Mouse (Mus musculus) urinary bladder, adult 2 months (tissue): ENCODE measurements around the gene Smyd3. TPM values are rescaled to one million over a fixed set of nuclear protein-coding genes. Genes with fewer than 3 reads are reported as not detected.

Source experiments
- DNase-seq: peaks from one replicate; pipeline ENCODE4 v3.0.0; 2022; ENCODE audit warnings: low spot score
- polyA plus RNA-seq: library from polyadenylated mRNA; depleted of rRNA; stranded (reverse); fragments of >200 nt; gene quantifications from 2 replicates; pipeline ENCODE4 v1.2.3, GENCODE M21; 2012

Gene Smyd3
- polyA plus RNA-seq, 1 experiment = 7.9 TPM

DNA sequence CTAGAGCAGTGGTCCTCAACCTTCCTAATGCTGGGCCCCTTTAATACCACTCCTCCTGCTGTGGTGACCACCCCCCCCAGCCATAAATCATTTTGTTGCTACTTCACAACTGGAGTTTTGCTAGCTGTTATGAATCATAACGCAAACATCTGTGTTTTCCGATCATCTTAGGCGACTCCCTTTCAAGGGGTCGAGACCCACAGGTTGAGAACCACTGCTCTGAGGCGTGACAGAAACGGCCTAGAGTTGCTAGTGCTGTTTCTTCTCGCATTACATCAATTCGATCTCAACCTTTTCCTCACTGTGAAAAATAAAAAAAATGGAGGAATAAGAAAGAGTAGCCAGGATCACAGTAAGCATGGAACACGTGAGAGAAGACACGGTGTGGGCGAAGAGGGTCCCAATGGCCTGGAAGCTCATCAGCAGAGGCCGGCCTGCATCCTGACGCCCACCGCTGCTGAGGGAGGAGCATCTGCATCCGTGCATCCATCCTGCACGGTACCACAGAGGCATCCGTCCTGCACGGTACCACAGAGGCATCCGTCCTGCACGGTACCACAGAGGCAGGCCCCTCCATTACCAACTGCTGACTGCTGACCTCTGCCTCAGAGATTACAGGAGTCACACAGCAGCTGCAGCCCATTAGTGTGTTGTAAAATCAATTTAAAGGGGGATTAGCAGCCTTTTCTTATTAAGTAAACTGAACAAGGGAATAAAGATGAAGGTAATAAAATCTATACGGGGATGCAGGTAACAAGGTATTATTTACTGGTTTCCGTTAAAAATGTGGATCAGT, 56.6 kb downstream of the Smyd3 start:
- no peak for DNase-seq

DNA sequence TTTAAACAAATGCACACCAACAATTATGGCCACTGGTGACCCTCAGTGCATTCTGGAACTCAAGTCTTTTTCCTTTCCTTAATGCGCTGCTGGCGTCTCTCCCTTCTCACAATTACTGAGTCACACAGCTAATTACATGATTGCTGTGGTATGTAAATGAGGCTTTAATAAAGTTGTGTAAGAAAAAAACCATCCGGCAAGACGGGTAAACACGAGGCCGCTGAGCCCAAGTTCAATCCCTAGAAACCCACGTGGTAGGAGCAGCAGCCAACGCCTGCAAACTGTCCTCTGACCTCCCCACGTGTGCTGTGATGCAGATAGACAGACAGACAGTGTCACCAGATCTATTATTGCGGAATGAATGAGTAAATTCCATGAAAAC, 58.9 kb downstream of the Smyd3 start:
- DNase-seq = no peak

DNA sequence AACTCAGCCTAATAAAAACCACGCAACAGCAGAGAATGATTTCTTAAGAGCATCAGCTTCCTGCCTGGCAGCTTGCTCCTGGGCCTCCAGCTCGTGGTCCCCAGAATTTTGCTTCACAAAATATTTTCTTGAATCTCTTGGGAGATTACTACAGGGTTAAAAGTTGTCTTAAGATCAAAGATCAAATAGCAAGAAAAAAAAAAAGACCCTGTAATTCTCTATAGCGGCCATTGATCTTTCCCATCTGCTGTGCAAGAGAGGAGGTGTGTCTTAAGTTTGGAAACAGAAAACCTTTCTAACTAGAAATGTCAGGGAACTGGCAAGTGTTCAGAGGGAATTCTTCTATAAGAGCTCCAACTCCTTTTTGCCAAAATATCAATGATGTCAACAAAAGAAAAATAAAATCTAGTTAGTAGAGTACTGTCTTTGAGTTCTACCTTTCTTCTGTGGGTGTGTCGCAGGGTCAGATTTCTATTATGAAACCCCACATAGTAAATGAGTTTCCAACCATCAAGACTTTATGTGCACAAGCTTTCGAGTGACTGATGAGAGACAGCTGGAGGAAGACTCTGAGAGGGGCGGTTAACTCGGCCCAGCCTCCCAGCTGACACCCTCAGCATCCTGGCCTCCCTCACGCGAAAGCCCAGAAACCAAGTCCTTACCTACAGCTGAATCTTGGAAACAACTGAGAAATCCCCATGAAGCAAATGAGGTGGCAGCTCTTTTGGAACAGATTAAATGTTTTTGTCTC, 59.4 kb downstream of the Smyd3 start:
- DNase-seq = no peak

DNA sequence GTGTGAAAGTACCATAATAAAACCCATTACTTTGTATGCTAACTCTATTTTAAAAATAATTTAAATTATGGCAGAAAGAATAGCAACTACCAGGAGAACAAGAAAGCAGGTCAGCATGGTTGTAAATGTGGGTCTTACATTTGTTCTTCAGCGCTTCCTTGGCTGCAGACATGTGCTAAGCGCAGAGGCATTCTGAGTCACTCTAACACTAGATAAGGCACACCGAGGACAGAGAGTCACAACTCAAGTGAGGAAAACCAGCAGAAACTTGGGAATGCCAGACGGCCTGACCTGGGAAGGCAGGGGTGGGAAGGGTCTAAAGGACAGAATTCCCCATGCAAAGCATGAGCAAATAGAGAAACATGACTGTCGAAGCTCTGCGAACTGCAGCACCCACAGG, 63.2 kb downstream of the Smyd3 start:
- DNase-seq = no peak

DNA sequence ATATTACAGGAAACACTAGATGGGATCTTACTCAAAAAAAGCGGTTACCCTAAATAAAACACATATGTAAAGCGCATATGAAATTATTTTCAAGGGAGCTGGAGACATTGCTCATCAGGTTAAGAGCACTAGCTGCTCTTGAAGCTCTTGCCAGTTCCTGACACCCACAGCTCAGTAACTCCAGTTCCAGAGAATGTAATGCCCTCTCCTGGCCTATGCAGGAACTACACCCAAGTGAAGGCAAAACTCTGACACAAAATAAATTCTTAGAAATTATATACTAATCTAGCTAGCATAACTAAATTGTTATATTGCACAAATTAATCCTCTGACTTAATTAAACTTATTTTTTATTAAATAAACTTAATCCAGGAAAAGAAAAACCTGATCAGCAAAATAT, 66.6 kb downstream of the Smyd3 start:
- DNase-seq = no peak

DNA sequence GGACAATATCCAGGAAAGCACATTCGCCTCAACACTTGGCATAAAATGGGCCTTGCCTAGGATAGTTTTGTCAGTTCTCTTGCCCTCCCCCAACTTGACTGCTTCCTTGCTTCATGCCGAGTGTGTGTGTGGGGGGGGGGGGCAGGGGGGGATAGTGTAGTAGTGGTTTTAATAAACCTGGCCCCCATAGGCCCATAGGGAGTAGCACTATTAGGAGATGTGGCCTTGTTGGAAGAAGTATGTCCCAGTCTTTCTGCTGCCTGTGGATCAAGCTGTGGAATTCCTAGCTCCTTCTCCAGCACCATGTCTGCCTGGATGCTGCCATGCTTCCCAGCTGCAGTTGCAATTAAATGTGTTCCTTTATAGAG, 71.0 kb downstream of the Smyd3 start:
- DNase-seq = no peak

DNA sequence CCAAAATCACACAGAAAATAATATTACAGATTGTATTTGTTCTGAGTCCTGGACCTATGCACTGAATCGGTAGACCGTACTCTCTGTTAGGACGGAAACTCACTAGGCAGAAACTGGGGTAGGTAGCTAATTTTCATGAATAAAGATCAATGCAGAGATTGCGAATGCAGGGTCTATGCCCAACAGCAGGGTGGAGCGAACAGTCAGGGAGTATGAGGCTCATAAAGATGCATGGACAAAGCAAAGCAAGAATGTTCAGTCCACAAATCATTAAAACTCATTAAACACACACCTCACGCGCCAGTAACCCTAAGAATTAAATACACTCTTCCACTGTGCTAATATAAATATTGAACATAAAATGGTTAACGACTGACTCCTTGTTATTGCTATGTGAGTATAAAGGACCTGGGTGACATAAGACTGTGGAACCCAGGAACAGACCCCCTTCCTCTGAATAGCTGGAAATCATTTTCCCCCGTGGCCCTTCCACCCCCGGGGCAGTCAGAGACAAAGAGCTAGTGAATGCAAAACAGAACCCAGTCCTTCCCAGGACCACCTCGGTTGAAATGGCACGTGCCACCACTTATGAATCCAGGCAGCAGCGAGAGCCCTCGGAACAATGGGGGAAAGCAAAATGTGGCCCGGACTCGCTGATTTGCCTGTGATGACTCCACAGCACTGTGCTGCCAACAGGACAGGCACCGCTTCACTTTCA, 71.6 kb downstream of the Smyd3 start:
- no peak for DNase-seq

DNA sequence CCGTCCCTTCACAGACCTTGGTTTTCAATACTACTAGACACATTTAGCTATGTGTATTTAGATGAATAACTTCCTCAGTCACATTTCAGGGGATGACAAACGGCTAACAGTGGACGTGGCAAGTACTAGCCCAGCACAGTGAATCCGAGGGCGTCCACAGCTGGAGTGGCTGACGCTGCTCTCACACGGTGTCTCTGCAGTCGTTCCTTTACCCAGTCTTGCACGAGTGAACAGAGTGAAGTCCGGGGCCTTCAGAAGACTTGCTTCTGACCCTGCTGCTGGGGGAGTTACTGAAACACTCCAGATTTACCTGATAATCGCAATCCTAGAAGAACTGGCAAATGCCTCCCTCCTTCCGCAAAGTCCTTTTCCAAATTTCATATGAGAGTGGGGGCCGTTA, 74.0 kb downstream of the Smyd3 start:
- DNase-seq = no peak

DNA sequence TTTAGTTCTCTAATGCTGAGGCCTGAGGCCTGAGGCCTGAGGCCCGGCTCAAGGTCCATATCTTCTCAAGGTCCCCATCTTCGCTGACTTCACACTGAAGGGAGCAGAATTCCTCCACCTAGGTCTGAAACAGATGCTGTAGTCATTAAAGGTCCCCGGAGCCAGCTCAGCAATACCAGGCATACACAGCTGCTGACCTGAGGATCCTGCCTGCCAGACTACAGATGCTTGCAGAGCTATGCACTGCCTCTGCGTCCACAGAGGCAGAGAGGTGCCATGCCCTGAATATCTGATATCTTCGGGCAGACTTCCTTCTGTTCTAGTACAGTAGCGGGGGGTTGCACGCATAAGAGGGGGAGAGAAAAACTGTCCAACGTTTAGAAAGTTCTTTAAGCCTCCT, 74.4 kb downstream of the Smyd3 start:
- DNase-seq = no peak

DNA sequence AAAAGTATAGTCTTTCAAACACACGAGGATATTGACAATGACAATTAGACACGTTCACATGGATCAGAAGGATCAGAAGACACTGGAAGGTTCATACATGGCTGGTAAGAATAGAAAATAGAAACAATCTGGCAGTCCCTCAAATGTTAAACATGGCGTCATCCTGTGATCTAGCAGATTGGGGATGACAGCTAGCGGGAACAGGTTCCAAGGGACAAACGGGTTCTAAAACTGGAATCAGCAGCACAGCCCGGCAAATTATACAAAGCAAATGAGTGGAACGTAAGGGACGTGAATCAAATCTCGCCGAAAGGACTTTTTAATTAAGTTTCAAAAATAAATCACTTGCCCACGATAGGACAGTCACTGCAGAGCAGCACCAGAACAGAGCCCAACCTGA, 81.2 kb downstream of the Smyd3 start:
- DNase-seq = no peak

DNA sequence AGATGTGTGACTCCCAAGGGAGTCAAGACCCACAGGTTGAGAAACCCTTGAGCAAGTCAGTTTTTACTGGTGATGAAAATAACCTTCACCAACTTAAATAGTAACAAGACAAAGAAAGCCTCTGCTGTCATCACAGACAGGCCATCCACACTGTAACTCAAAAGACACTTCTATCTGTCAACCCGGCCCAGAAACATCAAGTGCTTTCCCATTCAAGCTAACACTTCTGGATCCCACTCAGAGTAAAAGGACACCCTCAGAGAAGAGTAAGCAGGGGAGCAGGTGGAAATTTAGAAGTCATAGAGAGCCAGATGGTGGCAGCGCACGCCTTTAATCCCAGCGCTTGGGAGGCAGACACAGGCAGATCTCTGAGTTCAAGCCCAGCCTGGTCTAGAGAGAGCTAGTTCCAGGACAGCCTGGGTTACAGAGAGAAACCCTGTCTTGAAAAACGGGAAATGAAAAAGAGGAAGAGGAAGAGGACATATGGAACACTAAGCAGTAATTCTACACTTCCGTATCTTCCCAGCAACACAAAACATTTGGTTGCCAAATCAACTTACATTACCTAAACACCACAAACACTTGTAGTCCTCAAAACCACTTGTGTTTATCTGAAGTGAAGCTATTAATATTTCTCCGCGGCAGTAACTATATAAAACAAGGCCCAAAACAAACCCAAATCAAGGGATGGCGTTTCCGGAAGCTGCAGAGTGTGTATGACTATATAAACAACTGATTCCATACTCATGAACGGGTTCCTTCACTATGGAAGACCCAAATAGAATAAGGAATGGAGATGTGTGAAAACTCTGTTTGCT, 83.2 kb downstream of the Smyd3 start:
- DNase-seq = no peak

DNA sequence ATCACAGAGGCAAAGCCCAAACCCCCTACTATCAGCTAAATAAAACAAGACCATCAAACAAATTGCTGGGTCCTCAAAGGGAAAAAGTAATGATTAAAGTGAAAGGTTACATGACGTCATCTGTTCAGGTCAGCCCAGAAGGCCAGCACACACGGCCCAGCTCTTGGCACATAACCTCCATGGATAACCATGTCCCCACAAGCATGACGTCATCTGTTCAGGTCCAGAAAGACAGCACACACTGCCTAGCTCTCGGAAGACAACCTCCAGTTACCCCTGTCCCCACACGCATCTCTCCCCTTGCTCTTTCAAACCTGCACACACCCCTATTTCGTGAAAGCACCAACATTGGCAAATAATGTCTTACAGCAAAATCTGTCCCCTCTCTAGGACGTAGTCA, 84.0 kb downstream of the Smyd3 start:
- DNase-seq = no peak

DNA sequence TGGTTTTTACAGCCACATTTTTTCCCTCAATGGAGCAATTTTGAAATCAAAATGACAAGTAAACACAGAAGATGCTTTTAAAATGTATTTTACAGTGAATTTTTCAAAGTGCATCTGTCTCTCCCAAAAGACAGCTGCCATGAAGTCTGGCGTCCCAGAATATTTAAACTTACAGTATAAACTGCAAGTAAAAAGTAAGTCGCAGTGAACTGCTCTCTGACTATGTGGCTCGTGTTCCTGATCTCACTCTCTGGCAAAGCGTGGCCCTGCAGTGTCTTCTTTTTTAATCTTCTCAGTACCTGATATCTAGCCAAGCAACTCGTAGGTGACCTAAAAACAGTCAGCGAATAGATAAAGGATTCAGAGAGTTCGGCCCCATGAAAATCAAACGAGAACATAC, 84.5 kb downstream of the Smyd3 start:
- no peak for DNase-seq

DNA sequence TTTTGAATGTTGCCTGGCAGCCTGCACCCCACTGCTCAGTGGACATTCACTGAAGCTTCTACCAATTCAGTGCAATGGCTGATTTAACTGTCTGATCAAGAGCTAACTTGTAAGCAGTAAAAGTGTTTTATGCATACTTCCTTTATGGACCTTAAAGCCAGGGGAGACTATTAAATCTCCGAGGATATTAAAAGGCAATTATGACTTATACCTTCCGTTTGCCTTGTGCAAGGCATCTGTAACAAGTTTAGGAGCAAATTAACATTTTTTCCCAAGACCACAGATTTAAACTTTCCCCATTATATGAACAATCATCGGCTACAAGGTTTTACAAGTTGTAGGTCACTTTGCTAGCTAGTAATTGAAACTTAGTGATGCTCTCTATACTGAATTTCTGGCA, 87.8 kb downstream of the Smyd3 start:
- no peak for DNase-seq

DNA sequence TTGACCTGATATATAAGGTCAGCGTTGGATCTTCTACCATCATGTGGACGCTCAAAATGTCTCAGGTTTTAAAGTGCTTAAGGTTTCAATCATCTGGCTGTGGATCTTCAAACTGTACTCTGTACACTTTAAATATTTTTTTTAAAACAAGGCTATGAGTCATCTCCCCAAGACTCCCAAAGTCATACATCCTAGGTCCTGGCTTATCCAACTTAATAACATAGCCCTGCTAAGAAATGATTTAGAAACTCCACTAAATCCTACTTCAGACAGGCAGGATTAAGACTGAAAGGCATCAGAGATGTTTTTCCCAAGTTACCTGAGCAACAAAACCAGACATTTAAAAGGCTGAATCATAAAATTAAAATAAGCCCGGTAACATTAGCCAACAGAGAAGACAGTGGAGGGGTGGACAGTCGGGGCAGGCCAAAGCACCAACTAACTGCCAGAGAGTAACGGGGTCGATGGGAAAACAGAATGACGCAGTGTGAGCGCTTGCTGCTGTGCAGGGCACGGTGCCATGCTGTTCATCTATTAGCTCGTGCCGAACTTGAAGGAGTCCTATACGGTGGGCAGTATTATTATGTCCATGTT, 92.9 kb downstream of the Smyd3 start:
- DNase-seq = no peak

DNA sequence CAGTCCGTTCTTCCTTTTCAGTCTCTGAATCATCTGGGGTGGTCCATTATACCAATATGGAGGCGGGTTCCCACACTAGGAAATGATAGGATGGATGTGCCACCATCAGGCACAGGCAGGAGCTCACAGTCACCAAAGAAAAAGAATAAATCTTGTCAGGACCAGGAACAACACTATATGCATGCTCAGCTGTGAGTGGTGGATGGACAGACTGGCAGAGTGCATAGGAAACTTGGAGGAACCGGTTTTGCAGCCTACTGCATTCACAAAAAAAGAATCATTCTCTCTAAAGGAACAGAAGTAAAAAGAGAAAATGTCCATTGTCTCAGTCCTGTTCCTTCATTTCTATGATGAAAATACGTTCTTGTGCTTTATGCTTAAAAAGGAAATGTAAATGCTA, 98.8 kb downstream of the Smyd3 start:
- no peak for DNase-seq

DNA sequence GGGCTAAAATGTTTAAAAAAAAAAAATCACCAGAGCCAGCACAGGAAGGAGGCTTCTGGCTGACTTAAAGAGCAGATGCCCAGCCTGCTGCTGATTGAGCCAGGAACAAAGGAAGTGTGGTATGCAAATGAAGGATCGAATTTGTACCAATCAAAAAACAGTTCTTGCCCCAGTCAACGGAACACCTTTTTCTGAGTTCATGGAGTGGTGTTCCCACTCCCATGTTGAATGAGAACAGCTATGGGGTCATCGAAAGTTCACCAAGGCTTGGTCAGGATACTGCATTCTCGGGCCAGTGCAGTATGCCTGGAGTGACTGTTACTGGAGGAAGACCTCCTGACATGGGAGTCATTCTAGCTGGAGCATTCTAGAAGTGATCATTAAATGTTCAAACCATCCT, 109.8 kb downstream of the Smyd3 start:
- no peak for DNase-seq

DNA sequence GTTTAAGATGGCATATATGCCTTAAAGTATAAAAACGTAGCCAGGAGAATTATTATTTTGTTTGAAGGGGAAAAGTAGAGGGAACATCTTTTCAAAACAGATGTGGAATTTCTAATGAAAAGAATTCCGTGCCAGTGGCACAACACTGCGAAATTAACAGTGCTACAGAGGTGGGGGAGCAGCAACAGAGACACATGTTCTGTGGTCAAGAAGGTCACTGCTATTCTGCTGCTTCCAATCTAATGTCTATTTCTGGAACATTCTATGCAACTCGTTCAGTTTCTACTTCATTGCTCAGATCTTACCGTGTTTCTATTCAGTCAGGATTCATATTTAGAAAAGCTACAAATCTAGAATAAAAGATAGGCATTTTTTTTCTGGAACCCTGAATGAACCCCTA, 117.0 kb downstream of the Smyd3 start:
- no peak for DNase-seq

DNA sequence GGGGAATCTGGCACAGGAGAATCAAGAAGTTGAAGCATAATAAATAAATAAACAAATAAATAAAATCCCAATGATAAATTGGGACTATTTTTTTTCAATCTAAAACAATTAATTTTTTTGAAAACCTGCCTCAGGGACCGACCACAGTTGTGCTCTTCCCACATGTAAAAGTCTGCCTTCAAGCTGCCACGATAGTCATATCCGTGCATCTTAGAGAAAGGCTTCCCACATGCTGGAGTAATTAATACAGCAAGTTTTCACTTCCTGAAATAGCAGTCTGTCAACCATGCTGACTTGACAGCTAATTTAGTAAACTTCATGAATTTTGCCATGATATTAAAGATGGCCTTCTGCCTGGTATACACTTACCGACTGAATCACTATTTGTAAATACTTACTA, 119.2 kb downstream of the Smyd3 start:
- DNase-seq = no peak

DNA sequence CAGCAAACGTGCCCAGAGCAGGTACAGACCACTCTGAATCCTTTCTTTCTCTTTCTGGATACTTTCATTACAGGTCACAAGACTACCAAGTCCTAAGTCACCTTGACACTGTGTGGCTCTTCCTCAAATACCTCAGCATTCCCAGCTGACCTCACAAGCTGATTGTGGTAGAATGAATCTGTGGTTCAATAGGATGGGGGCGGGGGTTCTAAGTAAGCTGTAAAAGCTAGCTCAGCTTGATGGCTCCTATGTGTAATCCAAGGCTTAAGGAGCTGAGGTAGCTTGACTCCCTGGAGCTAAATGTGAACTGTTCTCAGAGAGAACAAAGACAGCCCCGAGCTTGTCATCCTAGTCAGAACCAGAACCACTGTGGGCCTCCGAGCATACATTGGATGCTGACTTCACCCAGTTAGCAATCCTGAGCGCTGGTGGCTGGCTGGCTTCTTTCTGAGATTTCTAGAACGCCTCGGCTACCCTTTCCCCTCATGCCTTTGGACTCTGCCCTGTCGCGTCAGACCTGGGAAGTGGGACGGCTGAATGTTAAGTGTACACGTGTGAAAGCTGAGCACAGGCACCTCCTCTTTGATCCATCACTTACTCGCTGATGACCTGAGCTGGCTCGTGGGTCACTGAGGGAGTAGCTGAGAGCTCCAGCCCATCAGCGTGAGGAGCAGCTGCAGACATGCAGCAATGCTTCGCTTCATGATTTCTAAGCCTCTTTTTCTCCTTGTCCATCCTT, 131.4 kb downstream of the Smyd3 start:
- DNase-seq = no peak

DNA sequence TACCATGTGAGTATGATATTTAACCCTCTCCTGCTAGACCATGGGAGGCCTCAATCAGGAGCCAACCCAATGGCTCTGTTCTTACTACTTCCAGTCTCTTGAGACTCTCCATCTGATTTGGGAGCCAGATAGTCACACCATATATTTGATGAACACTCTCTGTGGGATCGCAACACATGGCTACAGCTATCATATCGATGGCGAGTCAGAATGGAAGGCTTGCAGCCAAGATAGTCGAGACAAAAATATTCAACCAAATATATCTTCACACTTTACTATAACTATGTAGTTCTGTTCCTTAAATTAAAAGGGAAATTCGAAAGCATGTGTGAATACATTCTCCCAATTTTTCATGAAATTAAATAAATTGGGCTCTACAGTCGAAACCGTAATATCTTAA, 132.2 kb downstream of the Smyd3 start:
- DNase-seq = no peak
